Mouse (Mus musculus): Measurements from ENCODE around the gene Rab10. TPM values are rescaled to one million over a fixed set of nuclear protein-coding genes. Genes with fewer than 3 reads are reported as not detected.
"Not testable (repeated sequence)": the region's sequence is repeated elsewhere in the genome, so short reads cannot be mapped to it uniquely, and the experiment has no call there.

The Rab10 gene
- total RNA-seq, 2 experiments from 2014 or later = 120 to 135 TPM

GRCm38 (mm10) chr12:3307587-3307986 lies 2.2 kb downstream of the Rab10 start:
- DNase-seq (ENCODE audit: low spot score) = no peak
- intact Hi-C loops (cut with DNase I) = loop anchor here (5.0 kb wide), 3 partner anchors 55 to 1610 kb away; partner anchors contain the start of gene Atad2b

DNA sequence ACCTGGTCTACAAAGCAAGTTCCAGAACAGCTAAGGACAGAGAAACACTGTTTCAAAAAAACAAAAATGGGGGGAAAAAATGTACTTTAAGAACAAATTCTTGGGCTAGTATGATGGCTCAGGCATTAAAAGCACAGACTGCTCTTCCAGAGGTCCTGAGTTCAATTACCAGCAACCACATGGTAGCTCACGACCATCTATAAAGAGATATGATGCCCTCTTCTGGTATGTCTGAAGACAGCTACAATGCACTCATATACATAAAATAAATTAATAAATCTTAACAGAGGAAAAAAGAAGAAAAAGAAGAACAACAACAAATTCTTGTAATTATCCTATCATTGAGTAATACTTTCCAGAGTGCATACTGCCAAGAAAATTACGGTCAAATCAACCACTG lies 4.5 kb downstream of the Rab10 start:
- no peak for DNase-seq (ENCODE audit: low spot score)
- intact Hi-C loops (cut with DNase I) = loop anchor here (5.0 kb wide), 3 partner anchors 53 to 1612 kb away; partner anchors contain the start of gene Atad2b

DNA sequence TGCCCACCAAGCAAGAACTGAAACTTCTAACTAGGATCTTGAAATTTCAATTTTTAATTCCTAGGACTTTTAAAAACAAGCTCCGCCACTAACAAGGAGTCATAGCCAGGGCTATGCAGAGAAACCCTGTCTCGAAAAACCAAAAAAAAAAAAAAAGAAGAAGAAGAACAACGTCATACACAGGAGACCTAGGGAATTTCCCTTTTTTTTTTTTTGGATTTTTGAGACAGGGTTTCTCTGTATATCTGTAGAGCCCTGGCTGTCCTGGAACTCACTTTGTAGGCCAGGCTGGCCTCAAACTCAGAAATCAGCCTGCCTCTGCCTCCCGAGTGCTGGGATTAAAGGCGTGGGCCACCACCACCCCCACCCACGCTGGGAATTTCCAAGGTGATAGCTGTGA lies 12.1 kb downstream of the Rab10 start:
- DNase-seq (ENCODE audit: low spot score); intact Hi-C loops (cut with DNase I): not testable (repeated sequence)

DNA sequence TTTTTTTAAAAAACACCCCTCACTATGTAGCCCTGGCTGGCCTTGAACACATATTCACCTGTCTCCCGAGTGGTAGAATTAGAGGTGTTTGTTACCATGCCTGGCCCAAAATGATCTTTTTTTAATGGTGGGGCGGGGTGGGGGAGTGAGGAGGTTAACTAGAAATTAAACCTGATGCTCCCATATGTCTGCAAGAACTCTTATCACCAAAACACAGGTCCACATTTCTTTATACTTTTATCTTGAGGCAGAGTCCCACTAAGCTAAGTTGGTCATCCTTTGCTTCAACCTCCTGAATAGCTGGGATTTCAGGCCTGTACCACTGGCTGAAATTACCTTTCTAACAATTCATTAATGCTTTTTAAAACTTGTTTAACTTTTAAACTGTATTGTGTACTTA lies 13.7 kb downstream of the Rab10 start:
- intact Hi-C loops (cut with DNase I) = no loop called here
- DNase-seq (ENCODE audit: low spot score) = no peak

- intact Hi-C loops (cut with DNase I) = loop anchor here (2.0 kb wide), 1 partner anchor 17 kb away; the partner anchor contains the start of gene Rab10
- no peak for DNase-seq (ENCODE audit: low spot score)
These were observed 17.9 kb downstream of the Rab10 start for GRCm38 (mm10) chr12:3291849-3292248.

GRCm38 (mm10) chr12:3291038-3291437 lies 18.7 kb downstream of the Rab10 start:
- intact Hi-C loops (cut with DNase I) = no loop called here
- no peak for DNase-seq (ENCODE audit: low spot score)

DNA sequence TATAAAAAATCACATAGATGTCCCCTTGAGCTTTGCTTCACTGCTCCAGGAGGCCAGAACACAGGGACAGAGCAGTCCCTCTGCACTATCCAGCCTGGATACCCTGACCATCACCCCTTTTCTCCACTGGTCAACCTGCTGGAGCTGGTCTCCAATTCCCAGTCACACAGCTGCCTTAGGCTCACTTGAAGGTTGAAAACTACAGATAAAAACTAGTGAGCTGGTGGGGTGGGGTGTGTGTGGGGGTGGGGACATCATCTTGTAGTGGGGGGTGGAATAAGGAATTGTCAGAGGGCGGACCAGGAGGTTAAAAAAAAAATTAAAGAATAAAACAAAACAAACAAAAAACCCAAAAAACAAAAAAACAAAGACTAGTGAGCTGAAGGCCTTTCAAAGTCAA lies 21.3 kb downstream of the Rab10 start:
- DNase-seq (ENCODE audit: low spot score) = no peak
- intact Hi-C loops (cut with DNase I) = no loop called here

- intact Hi-C loops (cut with DNase I) = no loop called here
- no peak for DNase-seq (ENCODE audit: low spot score)
These were observed 23.9 kb downstream of the Rab10 start for GRCm38 (mm10) chr12:3285919-3286318.

DNA sequence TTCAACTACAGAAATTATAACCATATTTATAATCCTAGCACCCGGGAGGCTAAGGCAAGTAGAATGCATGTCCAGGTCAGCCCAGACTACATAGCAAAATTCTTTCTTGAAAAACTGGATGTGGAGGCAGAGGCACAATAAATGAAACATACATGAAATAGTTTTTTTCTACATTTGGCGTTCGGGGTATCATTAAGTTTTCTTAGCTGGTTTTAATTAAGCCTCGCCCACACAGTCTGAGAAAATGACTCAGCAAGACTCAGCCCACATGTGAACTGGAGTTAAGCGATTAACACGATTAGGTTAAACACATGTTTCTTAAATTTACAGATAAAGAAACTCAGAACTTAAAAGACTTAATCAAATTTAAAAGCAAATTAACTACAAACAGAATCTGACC lies 24.4 kb downstream of the Rab10 start:
- intact Hi-C loops (cut with DNase I) = no loop called here
- DNase-seq (ENCODE audit: low spot score) = no peak

DNA sequence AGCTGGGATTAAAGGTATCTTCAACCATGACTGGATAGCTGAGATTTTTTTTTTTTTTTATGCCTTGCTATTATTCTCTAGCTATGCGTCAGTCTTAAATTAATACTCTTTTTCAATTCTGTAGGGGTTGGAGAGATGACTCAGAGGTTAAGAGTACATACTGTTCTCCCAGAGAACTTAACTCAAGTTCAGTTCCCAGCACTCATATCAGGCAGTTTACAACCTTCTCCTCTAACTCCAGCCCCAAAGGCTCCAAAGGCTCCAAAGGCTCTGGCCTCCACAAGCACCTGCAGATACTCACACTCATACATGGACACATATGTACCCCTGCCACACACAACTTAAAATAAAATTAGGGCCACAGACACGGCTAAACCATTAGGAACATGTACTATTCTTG lies 25.3 kb downstream of the Rab10 start:
- intact Hi-C loops (cut with DNase I) = no loop called here
- no peak for DNase-seq (ENCODE audit: low spot score)

GRCm38 (mm10) chr12:3283829-3284440 lies 25.8 kb downstream of the Rab10 start:
- intact Hi-C loops (cut with DNase I) = no loop called here
- no peak for DNase-seq (ENCODE audit: low spot score)

- DNase-seq (ENCODE audit: low spot score) = no peak
- intact Hi-C loops (cut with DNase I) = no loop called here
These were observed 26.8 kb downstream of the Rab10 start for GRCm38 (mm10) chr12:3282954-3283353.

GRCm38 (mm10) chr12:3282520-3282919 lies 27.2 kb downstream of the Rab10 start:
- intact Hi-C loops (cut with DNase I) = no loop called here
- DNase-seq (ENCODE audit: low spot score) = no peak

GRCm38 (mm10) chr12:3278880-3279339 lies 30.9 kb downstream of the Rab10 start:
- intact Hi-C loops (cut with DNase I) = no loop called here
- no peak for DNase-seq (ENCODE audit: low spot score)

- intact Hi-C loops (cut with DNase I) = no loop called here
- no peak for DNase-seq (ENCODE audit: low spot score)
These were observed 39.0 kb downstream of the Rab10 start for GRCm38 (mm10) chr12:3270818-3271217.

- intact Hi-C loops (cut with DNase I) = no loop called here
- no peak for DNase-seq (ENCODE audit: low spot score)
These were observed 42.4 kb downstream of the Rab10 start for GRCm38 (mm10) chr12:3267397-3267796.

DNA sequence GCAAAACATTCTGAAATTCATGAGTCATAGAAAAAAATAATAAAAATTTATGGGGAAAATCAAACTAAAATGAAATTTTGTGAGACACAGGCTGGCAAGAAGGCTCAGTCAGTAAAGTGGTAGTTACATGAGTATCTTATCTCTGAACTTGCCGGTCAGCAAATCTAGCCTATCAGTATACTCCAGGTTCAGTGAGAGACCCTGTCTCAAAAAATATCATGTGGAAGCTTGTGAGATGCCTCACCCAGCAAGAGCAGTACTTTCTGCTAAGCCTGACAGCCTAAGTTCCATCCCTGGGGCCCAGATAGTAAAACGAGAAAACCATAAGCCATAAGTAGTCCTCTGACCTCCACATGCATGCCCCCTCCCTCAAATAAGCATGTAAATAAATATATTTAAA lies 44.6 kb downstream of the Rab10 start:
- intact Hi-C loops (cut with DNase I) = no loop called here
- no peak for DNase-seq (ENCODE audit: low spot score)

GRCm38 (mm10) chr12:3264449-3264848 lies 45.3 kb downstream of the Rab10 start:
- DNase-seq (ENCODE audit: low spot score) = no peak
- intact Hi-C loops (cut with DNase I) = no loop called here

DNA sequence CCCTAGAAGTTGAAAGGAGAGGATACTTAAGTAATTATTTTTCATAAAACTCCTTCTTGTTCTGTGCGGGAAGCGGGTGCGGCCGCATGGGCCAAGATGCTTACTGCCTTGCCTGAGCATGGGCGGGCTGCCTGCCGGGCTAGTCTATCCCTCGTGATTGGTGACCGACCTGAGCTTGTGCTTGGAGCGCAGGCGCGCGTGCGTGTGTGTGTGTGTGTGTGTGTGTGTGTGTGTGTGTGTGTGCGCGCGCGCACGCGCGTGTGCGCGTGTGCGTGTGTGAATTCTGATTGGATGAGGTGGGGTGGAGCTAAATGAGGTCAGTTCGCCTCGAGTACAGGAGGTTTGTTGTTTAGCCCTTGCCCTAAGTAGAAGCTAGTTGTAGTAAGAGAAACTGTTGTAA lies 48.2 kb downstream of the Rab10 start:
- DNase-seq (ENCODE audit: low spot score) = no peak
- intact Hi-C loops (cut with DNase I) = no loop called here

DNA sequence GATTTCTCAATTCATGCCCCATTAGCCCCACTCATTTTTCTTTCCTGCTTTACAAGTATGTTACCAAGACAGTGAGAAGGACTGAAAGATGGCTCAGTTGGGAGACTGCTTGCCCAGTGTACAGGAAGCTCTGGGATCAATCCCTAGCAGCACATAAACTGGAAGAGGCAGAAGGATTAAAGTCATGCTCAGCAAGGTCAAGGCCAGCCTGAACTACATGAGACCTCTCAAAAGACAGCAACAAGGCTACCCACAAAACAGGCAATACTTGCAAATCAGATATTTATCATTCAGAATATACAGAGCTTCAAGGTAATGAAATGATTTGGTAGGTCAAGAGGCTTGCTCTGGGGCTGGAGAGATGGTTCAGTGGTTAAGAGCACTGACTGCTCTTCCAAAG lies 53.8 kb downstream of the Rab10 start:
- DNase-seq (ENCODE audit: low spot score) = no peak
- intact Hi-C loops (cut with DNase I) = no loop called here

DNA sequence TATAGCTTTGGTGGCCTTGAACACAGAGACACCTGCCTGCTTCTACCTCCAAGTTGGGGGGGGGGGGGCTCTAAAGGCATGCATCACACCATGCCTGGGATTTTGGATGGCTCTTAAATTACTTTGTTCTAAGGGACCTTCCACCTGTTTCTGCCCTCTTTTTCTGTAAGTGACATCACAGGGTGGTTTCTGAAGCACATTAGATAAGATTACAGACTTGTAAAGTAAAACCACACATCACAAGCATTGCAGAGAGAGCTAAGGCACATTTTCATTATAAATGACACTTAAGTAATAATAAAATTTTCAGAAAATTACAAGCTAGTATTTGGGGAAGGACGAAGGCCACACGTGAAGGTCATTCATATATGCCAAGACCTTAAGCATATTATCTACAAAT lies 54.3 kb downstream of the Rab10 start:
- intact Hi-C loops (cut with DNase I) = no loop called here
- DNase-seq (ENCODE audit: low spot score) = no peak

- intact Hi-C loops (cut with DNase I) = loop anchor here (5.0 kb wide), 1 partner anchor 54 kb away; the partner anchor contains the start of gene Rab10
- no peak for DNase-seq (ENCODE audit: low spot score)
These were observed 56.2 kb downstream of the Rab10 start for GRCm38 (mm10) chr12:3253591-3253990.
